Mouse (Mus musculus) testis, adult 2 months (tissue): Measurements from ENCODE around the gene Mthfd2l.

ENCODE experiments used
- CTCF ChIP-seq: fragments of 200-500 bp; IDR thresholded peaks from 2 replicates; pipeline ENCODE4 v1.5.1; 2012; ENCODE audit warnings: low read depth, mild to moderate bottlenecking, inconsistent platforms, low read length, moderate library complexity; ENCODE audit not compliant: control insufficient read depth, insufficient read depth, insufficient replicate concordance
- POLR2A ChIP-seq: fragments of 200-500 bp; IDR thresholded peaks from 2 replicates; pipeline ENCODE4 v1.6.1; 2012; ENCODE audit warnings: low read depth, mild to moderate bottlenecking, inconsistent platforms, low read length, moderate library complexity; ENCODE audit not compliant: control insufficient read depth

DNA sequence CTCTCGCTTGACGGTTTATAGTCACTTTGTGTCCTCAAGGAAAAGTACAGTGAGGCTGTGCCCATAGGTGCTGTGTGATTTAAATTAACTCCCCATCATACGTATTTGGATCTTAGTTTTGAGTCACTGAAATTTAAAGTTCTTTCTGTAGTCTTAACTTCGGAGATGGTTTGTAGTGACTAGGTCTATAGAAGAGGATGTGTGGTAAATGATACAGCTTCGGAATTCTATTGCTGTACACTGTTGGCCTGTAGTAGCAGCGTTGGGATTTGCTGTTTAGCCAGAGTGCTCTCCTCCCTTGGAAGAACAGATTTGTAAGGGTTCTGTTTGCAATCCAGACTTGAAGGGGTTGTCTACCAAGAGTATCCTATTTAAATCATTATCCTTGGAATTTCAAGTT, 994 bp downstream of the Mthfd2l start:
- no peak for TF ChIP-seq POLR2A
- TF ChIP-seq CTCF = no peak
